Mouse (Mus musculus): ENCODE data around the gene Slc9a5. TPM values are rescaled to one million over a fixed set of nuclear protein-coding genes. Genes with fewer than 3 reads are reported as not detected.

Gene Slc9a5
- polyA plus RNA-seq (2014; fragmentation: Illumina TruSeq; extraction: RNeasy Lipid Tissue Mini Kit (QIAGEN cat#74804); ENCODE audit: low read depth, low replicate concordance): not detected

DNA sequence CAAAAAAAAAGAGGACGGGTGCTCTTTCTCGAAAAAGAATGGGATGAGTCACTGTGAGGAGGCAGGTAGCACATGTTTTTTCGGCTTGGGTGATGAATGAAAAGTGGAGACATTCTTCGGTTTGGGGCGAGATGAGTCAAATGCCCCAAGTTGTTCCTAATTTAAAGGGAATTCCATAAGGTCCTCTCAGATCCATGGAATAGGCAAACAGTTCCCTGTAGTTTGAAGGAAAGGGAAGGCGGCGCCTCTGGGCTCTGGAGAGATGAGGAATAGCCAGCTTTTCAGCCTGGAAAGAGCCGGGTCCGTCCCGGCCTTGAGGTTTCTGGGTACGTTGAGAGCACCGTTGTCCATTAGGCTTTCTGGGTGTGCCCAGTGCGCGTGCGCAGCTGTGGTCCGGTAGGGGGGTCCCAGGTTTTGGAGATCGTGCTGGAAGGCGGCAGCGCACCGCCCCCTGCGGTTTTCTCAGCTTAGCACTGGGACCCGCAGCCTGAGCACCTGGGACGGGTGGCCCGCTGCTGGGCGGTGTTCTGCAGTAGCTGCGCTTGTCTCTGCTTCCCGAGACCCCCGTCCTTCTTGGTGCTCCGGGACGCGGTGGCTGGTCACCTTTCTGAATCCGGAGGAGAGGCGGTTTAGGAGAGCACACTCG, at the start of gene Slc9a5:
Slc9a5 (plus strand) TSS at position 394 of the 646 bp plus-strand sequence.

GRCm38 (mm10) chr8:105305211-105306145, 43.2 kb upstream of the Slc9a5 start, which contains the start of gene Elmo3:
TSS of gene Elmo3 (plus strand) at chr8:105305601.

DNA sequence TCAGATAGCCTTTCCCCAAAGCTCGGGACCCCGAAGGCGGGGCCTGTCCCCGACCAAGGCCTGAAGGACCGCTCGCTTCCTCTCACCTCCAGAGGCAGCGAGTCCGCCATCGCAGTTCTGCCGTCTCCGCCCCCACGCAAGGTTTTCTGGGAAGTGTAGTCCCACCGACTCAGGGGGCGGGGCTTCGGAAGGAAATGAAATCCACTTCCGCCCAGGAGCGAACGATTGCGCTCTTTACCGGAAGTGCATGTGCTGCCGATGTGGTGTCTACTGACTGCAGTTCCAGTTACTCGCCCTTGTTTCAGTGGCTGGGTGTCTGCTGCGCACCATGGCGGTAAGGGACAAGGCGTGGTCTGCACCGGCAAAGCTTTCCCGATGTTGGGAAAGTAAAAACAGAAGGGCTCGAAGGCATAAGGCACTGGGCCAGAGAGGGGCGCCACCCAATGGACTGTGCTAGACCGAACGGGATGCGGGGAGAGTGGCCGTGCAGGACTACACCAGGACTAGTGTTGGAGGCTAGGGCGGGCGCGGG, 22.4 kb upstream of the Slc9a5 start, which contains the start of the genes Lrrc29 and Tmem208:
Lrrc29 (minus strand) TSS at position 138 of the 532 bp plus-strand sequence.
Tmem208 (plus strand) TSS at position 214 of the 532 bp plus-strand sequence.

GRCm38 (mm10) chr8:105347428-105348221, 1.0 kb upstream of the Slc9a5 start, which contains the start of gene Fhod1:
TSS of gene Fhod1 (minus strand) at chr8:105347953.

DNA sequence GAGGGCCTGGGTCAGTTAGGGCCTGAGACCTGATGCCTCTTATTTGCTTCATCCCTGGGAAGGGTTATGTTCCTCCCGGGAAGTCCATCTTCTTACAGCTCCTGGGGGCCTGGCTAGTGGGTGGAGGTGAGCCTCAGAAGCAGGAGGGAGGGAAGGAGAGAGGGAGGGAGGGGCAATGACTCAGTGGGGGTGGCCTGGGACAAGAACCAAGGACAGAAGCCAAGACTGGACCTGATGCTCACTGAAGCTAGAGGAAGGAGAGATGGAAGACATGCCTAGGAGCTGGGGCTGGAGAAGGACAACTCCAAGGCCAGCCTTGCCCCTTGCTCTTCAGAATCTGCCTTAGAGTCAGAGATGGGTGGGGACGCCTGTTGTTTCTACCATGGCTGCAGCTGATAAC, 24.4 kb downstream of the Slc9a5 start, which contains the start of gene Plekhg4:
Plekhg4 (plus strand) TSS at position 243 of the 400 bp plus-strand sequence.

GRCm38 (mm10) chr8:105413391-105413790, 64.7 kb downstream of the Slc9a5 start, which contains the start of the genes Kctd19 and Lrrc36:
TSS of gene Kctd19 (minus strand) at chr8:105413502.
TSS of gene Lrrc36 (plus strand) at chr8:105413571.

Other genes with a start within 250 kb of the Slc9a5 start
- gene Ces4a, start 217.0 kb upstream of the Slc9a5 start, polyA plus RNA-seq (2014; fragmentation: Illumina TruSeq; extraction: RNeasy Lipid Tissue Mini Kit (QIAGEN cat#74804); ENCODE audit: low read depth, low replicate concordance): not detected
- 50.5 TPM for gene Cbfb, start 178.2 kb upstream of the Slc9a5 start, polyA plus RNA-seq (2014; fragmentation: Illumina TruSeq; extraction: RNeasy Lipid Tissue Mini Kit (QIAGEN cat#74804); ENCODE audit: low read depth, low replicate concordance)
- 33.1 TPM for gene D230025D16Rik, start 123.7 kb upstream of the Slc9a5 start, polyA plus RNA-seq (2014; fragmentation: Illumina TruSeq; extraction: RNeasy Lipid Tissue Mini Kit (QIAGEN cat#74804); ENCODE audit: low read depth, low replicate concordance)
- 0.81 TPM for gene B3gnt9, start 93.7 kb upstream of the Slc9a5 start, polyA plus RNA-seq (2014; fragmentation: Illumina TruSeq; extraction: RNeasy Lipid Tissue Mini Kit (QIAGEN cat#74804); ENCODE audit: low read depth, low replicate concordance)
- gene Tradd, start 84.2 kb upstream of the Slc9a5 start, polyA plus RNA-seq (2014; fragmentation: Illumina TruSeq; extraction: RNeasy Lipid Tissue Mini Kit (QIAGEN cat#74804); ENCODE audit: low read depth, low replicate concordance): 0.69 TPM
- gene Fbxl8, start 84.2 kb upstream of the Slc9a5 start, polyA plus RNA-seq (2014; fragmentation: Illumina TruSeq; extraction: RNeasy Lipid Tissue Mini Kit (QIAGEN cat#74804); ENCODE audit: low read depth, low replicate concordance): not detected
- gene Hsf4, start 79.0 kb upstream of the Slc9a5 start, polyA plus RNA-seq (2014; fragmentation: Illumina TruSeq; extraction: RNeasy Lipid Tissue Mini Kit (QIAGEN cat#74804); ENCODE audit: low read depth, low replicate concordance): not detected
- gene Nol3, start 72.7 kb upstream of the Slc9a5 start, polyA plus RNA-seq (2014; fragmentation: Illumina TruSeq; extraction: RNeasy Lipid Tissue Mini Kit (QIAGEN cat#74804); ENCODE audit: low read depth, low replicate concordance): 1.5 TPM
- gene 4931428F04Rik, start 59.0 kb upstream of the Slc9a5 start, polyA plus RNA-seq (2014; fragmentation: Illumina TruSeq; extraction: RNeasy Lipid Tissue Mini Kit (QIAGEN cat#74804); ENCODE audit: low read depth, low replicate concordance): 0.28 TPM
- gene Exoc3l, start 52.7 kb upstream of the Slc9a5 start, polyA plus RNA-seq (2014; fragmentation: Illumina TruSeq; extraction: RNeasy Lipid Tissue Mini Kit (QIAGEN cat#74804); ENCODE audit: low read depth, low replicate concordance): not detected
- gene E2f4, start 51.2 kb upstream of the Slc9a5 start, polyA plus RNA-seq (2014; fragmentation: Illumina TruSeq; extraction: RNeasy Lipid Tissue Mini Kit (QIAGEN cat#74804); ENCODE audit: low read depth, low replicate concordance): 4.1 TPM
- 4.1 TPM for gene Elmo3, start 43.2 kb upstream of the Slc9a5 start, polyA plus RNA-seq (2014; fragmentation: Illumina TruSeq; extraction: RNeasy Lipid Tissue Mini Kit (QIAGEN cat#74804); ENCODE audit: low read depth, low replicate concordance)
- gene Lrrc29, start 22.6 kb upstream of the Slc9a5 start, polyA plus RNA-seq (2014; fragmentation: Illumina TruSeq; extraction: RNeasy Lipid Tissue Mini Kit (QIAGEN cat#74804); ENCODE audit: low read depth, low replicate concordance): 0.16 TPM
- gene Tmem208, start 22.5 kb upstream of the Slc9a5 start, polyA plus RNA-seq (2014; fragmentation: Illumina TruSeq; extraction: RNeasy Lipid Tissue Mini Kit (QIAGEN cat#74804); ENCODE audit: low read depth, low replicate concordance): 10.8 TPM
- gene Fhod1, start 890 bp upstream of the Slc9a5 start, polyA plus RNA-seq (2014; fragmentation: Illumina TruSeq; extraction: RNeasy Lipid Tissue Mini Kit (QIAGEN cat#74804); ENCODE audit: low read depth, low replicate concordance): 0.28 TPM
- not detected for gene Plekhg4, start 24.4 kb downstream of the Slc9a5 start, polyA plus RNA-seq (2014; fragmentation: Illumina TruSeq; extraction: RNeasy Lipid Tissue Mini Kit (QIAGEN cat#74804); ENCODE audit: low read depth, low replicate concordance)
- not detected for gene Kctd19, start 64.7 kb downstream of the Slc9a5 start, polyA plus RNA-seq (2014; fragmentation: Illumina TruSeq; extraction: RNeasy Lipid Tissue Mini Kit (QIAGEN cat#74804); ENCODE audit: low read depth, low replicate concordance)
- gene Lrrc36, start 64.7 kb downstream of the Slc9a5 start, polyA plus RNA-seq (2014; fragmentation: Illumina TruSeq; extraction: RNeasy Lipid Tissue Mini Kit (QIAGEN cat#74804); ENCODE audit: low read depth, low replicate concordance): not detected
- not detected for gene Tppp3, start 122.7 kb downstream of the Slc9a5 start, polyA plus RNA-seq (2014; fragmentation: Illumina TruSeq; extraction: RNeasy Lipid Tissue Mini Kit (QIAGEN cat#74804); ENCODE audit: low read depth, low replicate concordance)
- gene Zdhhc1, start 148.1 kb downstream of the Slc9a5 start, polyA plus RNA-seq (2014; fragmentation: Illumina TruSeq; extraction: RNeasy Lipid Tissue Mini Kit (QIAGEN cat#74804); ENCODE audit: low read depth, low replicate concordance): 2.7 TPM
- gene Hsd11b2, start 169.9 kb downstream of the Slc9a5 start, polyA plus RNA-seq (2014; fragmentation: Illumina TruSeq; extraction: RNeasy Lipid Tissue Mini Kit (QIAGEN cat#74804); ENCODE audit: low read depth, low replicate concordance): 39.1 TPM
- 30.4 TPM for gene Atp6v0d1, start 217.2 kb downstream of the Slc9a5 start, polyA plus RNA-seq (2014; fragmentation: Illumina TruSeq; extraction: RNeasy Lipid Tissue Mini Kit (QIAGEN cat#74804); ENCODE audit: low read depth, low replicate concordance)

All from kidney, adult 10 weeks (tissue).